10 mouse cellular contexts compared by ENCODE assay signal in the genomic region with DNA sequence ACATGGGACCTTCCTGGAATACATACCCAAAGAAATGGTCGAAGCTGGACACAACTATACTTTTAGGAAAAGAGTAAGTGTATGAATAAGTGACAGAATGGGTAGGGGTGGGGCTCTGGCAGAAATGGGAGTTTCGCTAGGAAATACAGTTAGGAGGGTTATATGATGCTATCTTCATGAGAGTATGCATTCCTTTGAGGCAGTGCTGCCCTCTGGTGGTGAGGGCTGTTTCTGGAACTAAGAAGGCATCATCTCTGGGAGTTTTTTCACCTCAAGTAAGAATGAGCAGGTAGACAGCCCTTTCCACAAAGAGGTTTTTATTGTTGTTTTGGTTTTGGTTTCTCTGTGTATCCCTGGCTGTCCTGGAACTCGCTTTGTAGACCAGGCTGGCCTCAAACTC. TPM values are rescaled to one million over a fixed set of nuclear protein-coding genes. Genes with fewer than 3 reads are reported as not detected.
DNase-seq lines count a peak whose midpoint lies in the region; ATAC-seq lines count a peak whose summit lies in the region.
"Had no signal": no experiment of that assay in that cellular context is flagged by ENCODE, and none has a peak within 500 bp of the region (broad histone marks: within the 10 kb centered on the region; RNA-seq: fewer than 3 reads in every experiment).

No protein-coding gene starts in this region.

- intact Hi-C loops in left cerebral cortex, postnatal 10 days (cut with DNase I), result no loop called here

- H3K9ac ChIP-seq in kidney, embryonic 15.5 days, result no peak overlapping the region
- H3K9ac ChIP-seq in embryonic facial prominence, embryonic 11.5 days (replicated peaks; ENCODE audit: low read length), result no peak overlapping the region
- H3K9ac ChIP-seq in hindbrain, embryonic 12.5 days, result no peak overlapping the region
- no peak overlapping the region for H3K9ac ChIP-seq in neural tube, embryonic 11.5 days (ENCODE audit: low read length)
- H3K9ac ChIP-seq: embryonic facial prominence, embryonic 13.5 days had no signal

- H3K27me3 ChIP-seq in kidney, embryonic 15.5 days, result no peaks in the 10 kb centered on the region
- no peaks in the 10 kb centered on the region for H3K27me3 ChIP-seq in embryonic facial prominence, embryonic 11.5 days (ENCODE audit: control insufficient read depth, insufficient read depth, low read length)
- H3K27me3 ChIP-seq in hindbrain, embryonic 12.5 days, result peaks cover 6% of the 10 kb centered on the region; the same call in 1 of the 2 replicates
- H3K27me3 ChIP-seq in neural tube, embryonic 11.5 days (ENCODE audit: control insufficient read depth, insufficient read depth, low read length), result no peaks in the 10 kb centered on the region
- H3K27me3 ChIP-seq: embryonic facial prominence, embryonic 13.5 days had no signal

- peak; percentile 62 for DNase-seq in kidney, adult 11 months
- DNase-seq in adrenal gland, postnatal 14 days, result peak; percentile 88
- peak; percentile 77 for DNase-seq in embryonic facial prominence, embryonic 11.5 days (ENCODE audit: low spot score)
- peak; percentile 55 to 83 for DNase-seq in left cerebral cortex, postnatal 10 days (ENCODE audit: extremely low spot score in 1 of 2, low spot score in 2 of 2)
- peak; percentile 74 for DNase-seq in neural tube, embryonic 11.5 days (ENCODE audit: low spot score)
- peak; percentile 41 to 81 for DNase-seq in thymus, postnatal 10 days (ENCODE audit: low spot score in 2 of 2)

- ATAC-seq in kidney, embryonic 15.5 days (replicated peaks; ENCODE audit: low FRiP score), result no peak
- no peak for ATAC-seq in embryonic facial prominence, embryonic 11.5 days (replicated peaks; ENCODE audit: insufficient number of reproducible peaks, low FRiP score, low TSS enrichment, low read depth)
- 0 out of 2 replicates have a peak, but pooled peaks have one; percentile 4 for ATAC-seq in hindbrain, embryonic 12.5 days (ENCODE audit: low FRiP score)
- no peak for ATAC-seq in neural tube, embryonic 11.5 days (ENCODE audit: insufficient read depth, low FRiP score, low TSS enrichment)

- H3K9me3 ChIP-seq in kidney, embryonic 15.5 days (replicated peaks), result no peaks in the 10 kb centered on the region
- H3K9me3 ChIP-seq in embryonic facial prominence, embryonic 11.5 days (replicated peaks; ENCODE audit: control insufficient read depth, low read length), result no peaks in the 10 kb centered on the region
- H3K9me3 ChIP-seq in hindbrain, embryonic 12.5 days (replicated peaks), result no peaks in the 10 kb centered on the region
- no peaks in the 10 kb centered on the region for H3K9me3 ChIP-seq in neural tube, embryonic 11.5 days (ENCODE audit: control insufficient read depth, low read length)
- H3K9me3 ChIP-seq: embryonic facial prominence, embryonic 13.5 days had no signal

- H3K4me3 ChIP-seq in kidney, embryonic 15.5 days (replicated peaks), result no peak overlapping the region
- no peak overlapping the region for H3K4me3 ChIP-seq in embryonic facial prominence, embryonic 11.5 days (ENCODE audit: low read depth, low read length)
- H3K4me3 ChIP-seq in hindbrain, embryonic 12.5 days, result no peak overlapping the region
- H3K4me3 ChIP-seq in neural tube, embryonic 11.5 days (ENCODE audit: low read depth, low read length), result no peak overlapping the region
- H3K4me3 ChIP-seq: embryonic facial prominence, embryonic 13.5 days had no signal

- no peak overlapping the region for H3K4me2 ChIP-seq in kidney, embryonic 15.5 days
- no peak overlapping the region for H3K4me2 ChIP-seq in embryonic facial prominence, embryonic 11.5 days (ENCODE audit: low read depth, low read length)
- no peak overlapping the region for H3K4me2 ChIP-seq in hindbrain, embryonic 12.5 days (replicated peaks)
- no peak overlapping the region for H3K4me2 ChIP-seq in neural tube, embryonic 11.5 days (ENCODE audit: low read depth)
- H3K4me2 ChIP-seq: embryonic facial prominence, embryonic 13.5 days had no signal

- no peak overlapping the region for H3K27ac ChIP-seq in kidney, embryonic 15.5 days
- no peak overlapping the region for H3K27ac ChIP-seq in embryonic facial prominence, embryonic 11.5 days (replicated peaks; ENCODE audit: low read depth, low read length)
- no peak overlapping the region for H3K27ac ChIP-seq in hindbrain, embryonic 12.5 days
- H3K27ac ChIP-seq in neural tube, embryonic 11.5 days (ENCODE audit: low read depth, low read length), result no peak overlapping the region
- H3K27ac ChIP-seq: embryonic facial prominence, embryonic 13.5 days had no signal

- H3K36me3 ChIP-seq in kidney, embryonic 15.5 days, result peaks cover 39% of the 10 kb centered on the region
- H3K36me3 ChIP-seq in embryonic facial prominence, embryonic 11.5 days (replicated peaks; ENCODE audit: control insufficient read depth, insufficient read depth, low read depth, low read length), result peaks cover 4% of the 10 kb centered on the region
- H3K36me3 ChIP-seq in hindbrain, embryonic 12.5 days, result peaks cover 43% of the 10 kb centered on the region
- H3K36me3 ChIP-seq in neural tube, embryonic 11.5 days (ENCODE audit: control insufficient read depth, insufficient read depth, low read length), result peaks cover 7% of the 10 kb centered on the region

- whole genome bisulfite sequencing in kidney, embryonic 15.5 days, result 46% methylated on average over 3 of the region's 3 CpGs
- 36% methylated on average over 3 of the region's 3 CpGs for WGBS in embryonic facial prominence, embryonic 11.5 days
- 37% methylated on average over 3 of the region's 3 CpGs for WGBS in hindbrain, embryonic 12.5 days
- WGBS in neural tube, embryonic 11.5 days, result 40% methylated on average over 3 of the region's 3 CpGs

- peaks cover 3% of the 10 kb centered on the region; the same call in 1 of the 2 replicates for H3K4me1 ChIP-seq in kidney, embryonic 15.5 days
- H3K4me1 ChIP-seq in embryonic facial prominence, embryonic 11.5 days (ENCODE audit: control insufficient read depth, insufficient read depth, low read length), result no peaks in the 10 kb centered on the region
- no peaks in the 10 kb centered on the region for H3K4me1 ChIP-seq in hindbrain, embryonic 12.5 days
- H3K4me1 ChIP-seq in neural tube, embryonic 11.5 days (ENCODE audit: control insufficient read depth, insufficient read depth, low read length), result no peaks in the 10 kb centered on the region
- H3K4me1 ChIP-seq: embryonic facial prominence, embryonic 13.5 days had no signal

RNA-seq across cellular contexts. Expression of a gene that starts 5.5 kb away (rescaled TPM):
- polyA plus RNA-seq in kidney, embryonic 15.5 days (2015; fragmentation: Nextera tagmentation; extraction: Ambion mirVana), result not detected in 2 replicates
- not detected in 2 replicates for total RNA-seq in adrenal gland, postnatal 14 days (2021)
- polyA plus RNA-seq in embryonic facial prominence, embryonic 11.5 days (2014; fragmentation: Nextera tagmentation; extraction: Ambion mirVana), result not detected in 2 replicates
- not detected in 2 replicates for polyA plus RNA-seq in hindbrain, embryonic 12.5 days (2016; fragmentation: Nextera tagmentation; extraction: Ambion mirVana)
- not detected for total RNA-seq in left cerebral cortex, postnatal 10 days (2021)
- polyA plus RNA-seq in neural tube, embryonic 11.5 days (2014; fragmentation: Nextera tagmentation; extraction: Ambion mirVana), result not detected in 2 replicates
- polyA plus RNA-seq: embryonic facial prominence, embryonic 13.5 days; neural tube, embryonic 14.5 days had no signal

RNA-seq across cellular contexts. Expression of a gene that starts 19.4 kb away (rescaled TPM):
- polyA plus RNA-seq in kidney, embryonic 15.5 days (2015; fragmentation: Nextera tagmentation; extraction: Ambion mirVana), result 65.5 and 71.4 TPM in 2 replicates
- 21.5 and 23.0 TPM in 2 replicates for total RNA-seq in adrenal gland, postnatal 14 days (2021)
- 66.4 and 73.4 TPM in 2 replicates for polyA plus RNA-seq in embryonic facial prominence, embryonic 11.5 days (2014; fragmentation: Nextera tagmentation; extraction: Ambion mirVana)
- polyA plus RNA-seq in hindbrain, embryonic 12.5 days (2016; fragmentation: Nextera tagmentation; extraction: Ambion mirVana), result 79.0 and 83.6 TPM in 2 replicates
- 10 to 100 TPM; 54.8 to 64.3 TPM for total RNA-seq in left cerebral cortex, postnatal 10 days (2021)
- 71.2 and 71.5 TPM in 2 replicates for polyA plus RNA-seq in neural tube, embryonic 11.5 days (2014; fragmentation: Nextera tagmentation; extraction: Ambion mirVana)

RNA-seq across cellular contexts. Expression of a gene that starts 30.7 kb away (rescaled TPM):
- not detected in 2 replicates for polyA plus RNA-seq in kidney, embryonic 15.5 days (2015; fragmentation: Nextera tagmentation; extraction: Ambion mirVana)
- total RNA-seq in adrenal gland, postnatal 14 days (2021), result not detected in 2 replicates
- polyA plus RNA-seq in embryonic facial prominence, embryonic 11.5 days (2014; fragmentation: Nextera tagmentation; extraction: Ambion mirVana), result not detected in 2 replicates
- not detected in 2 replicates for polyA plus RNA-seq in hindbrain, embryonic 12.5 days (2016; fragmentation: Nextera tagmentation; extraction: Ambion mirVana)
- not detected for total RNA-seq in left cerebral cortex, postnatal 10 days (2021)
- polyA plus RNA-seq in neural tube, embryonic 11.5 days (2014; fragmentation: Nextera tagmentation; extraction: Ambion mirVana), result not detected in 2 replicates
- polyA plus RNA-seq: embryonic facial prominence, embryonic 13.5 days; neural tube, embryonic 14.5 days had no signal

RNA-seq across cellular contexts. Expression of a gene that starts 35.6 kb away (rescaled TPM):
- 30.7 and 31.9 TPM in 2 replicates for polyA plus RNA-seq in kidney, embryonic 15.5 days (2015; fragmentation: Nextera tagmentation; extraction: Ambion mirVana)
- total RNA-seq in adrenal gland, postnatal 14 days (2021), result 45.4 and 51.4 TPM in 2 replicates
- polyA plus RNA-seq in embryonic facial prominence, embryonic 11.5 days (2014; fragmentation: Nextera tagmentation; extraction: Ambion mirVana), result 13.8 TPM in 2 replicates
- 32.5 and 34.8 TPM in 2 replicates for polyA plus RNA-seq in hindbrain, embryonic 12.5 days (2016; fragmentation: Nextera tagmentation; extraction: Ambion mirVana)
- total RNA-seq in left cerebral cortex, postnatal 10 days (2021), result 10 to 100 TPM; 26.1 to 27.2 TPM
- polyA plus RNA-seq in neural tube, embryonic 11.5 days (2014; fragmentation: Nextera tagmentation; extraction: Ambion mirVana), result 12.5 and 12.9 TPM in 2 replicates
